Mouse (Mus musculus) erythroblast, embryonic 14.5 days (primary cell): ENCODE measurements around the gene Lmod3.

ENCODE experiments used
- GATA1 ChIP-seq: IDR thresholded peaks from 2 replicates; pipeline ENCODE4 v1.6.1; 2012; ENCODE audit warnings: low read length, inconsistent platforms, mixed read lengths
- TAL1 ChIP-seq: IDR thresholded peaks from 3 replicates; pipeline ENCODE4 v1.6.1; 2012; ENCODE audit warnings: low read length, inconsistent platforms, mixed read lengths

GRCm38 (mm10) chr6:97293667-97294569, 41.4 kb upstream of the Lmod3 start:
- TF ChIP-seq TAL1 (no peak), GATA1 (no peak)
